Mouse (Mus musculus): ENCODE measurements around the gene Prkca. TPM values are rescaled to one million over a fixed set of nuclear protein-coding genes. Genes with fewer than 3 reads are reported as not detected.

Prkca gene
- polyA plus RNA-seq, 1 experiment from 2014 or later: 7.0 TPM

DNA sequence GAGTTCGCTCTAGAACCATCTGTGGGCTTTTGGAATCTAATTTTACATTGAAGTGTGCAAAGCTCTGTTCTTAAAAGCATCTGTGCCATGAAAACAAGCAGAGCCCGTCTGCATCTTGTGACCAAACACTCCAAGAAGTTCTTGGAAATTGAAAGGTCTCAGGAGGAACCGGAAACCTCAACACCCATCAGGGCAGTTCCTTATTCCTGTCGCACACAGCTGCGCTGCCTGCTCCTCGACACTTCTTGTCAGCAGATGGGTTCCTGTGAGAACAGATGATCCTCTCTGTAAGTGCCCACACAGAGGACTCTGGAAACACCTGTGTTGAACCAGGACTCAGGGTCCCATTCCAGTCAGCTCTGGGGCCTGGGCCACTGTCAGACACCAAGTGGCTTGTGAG is 120.6 kb downstream of the Prkca start:
- H3K27me3 ChIP-seq (ENCODE audit: insufficient read depth, low read length): no peaks in the 10 kb centered on the region
- peaks cover 26% of the 10 kb centered on the region for H3K4me1 ChIP-seq (ENCODE audit: insufficient read depth, low read length)
- H3K4me2 ChIP-seq (replicated peaks; ENCODE audit: low read depth, low read length): no peak overlapping the region
- ATAC-seq (ENCODE audit: low FRiP score, low TSS enrichment): no peak
- no peak overlapping the region for H3K27ac ChIP-seq (ENCODE audit: low read length)
- WGBS: 86% methylated on average over 6 of the region's 6 CpGs
- no peaks in the 10 kb centered on the region for H3K9me3 ChIP-seq (ENCODE audit: low read length)
- no peak overlapping the region for H3K4me3 ChIP-seq (ENCODE audit: low read length)
- H3K9ac ChIP-seq (replicated peaks; ENCODE audit: low read length): 0 out of 2 replicates have a peak overlapping the region, but pooled peaks have one; percentile 8
- H3K36me3 ChIP-seq (ENCODE audit: insufficient read depth, low read length): no peaks in the 10 kb centered on the region

- Histone ChIP-seq H3K4me3 (ENCODE audit: low read length) (no peak overlapping the region), H3K9me3 (ENCODE audit: low read length) (no peaks in the 10 kb centered on the region), H3K27me3 (ENCODE audit: insufficient read depth, low read length) (no peaks in the 10 kb centered on the region), H3K27ac (ENCODE audit: low read length) (no peak overlapping the region), H3K36me3 (ENCODE audit: insufficient read depth, low read length) (no peaks in the 10 kb centered on the region), H3K4me2 (replicated peaks; ENCODE audit: low read depth, low read length) (no peak overlapping the region), H3K4me1 (ENCODE audit: insufficient read depth, low read length) (peaks cover 26% of the 10 kb centered on the region), H3K9ac (replicated peaks; ENCODE audit: low read length) (no peak overlapping the region)
- WGBS: 78% methylated on average over 8 of the region's 8 CpGs
- no peak for ATAC-seq (ENCODE audit: low FRiP score, low TSS enrichment)
Observed at GRCm38 (mm10) chr11:108222616-108223015, 121.1 kb downstream of the Prkca start.

DNA sequence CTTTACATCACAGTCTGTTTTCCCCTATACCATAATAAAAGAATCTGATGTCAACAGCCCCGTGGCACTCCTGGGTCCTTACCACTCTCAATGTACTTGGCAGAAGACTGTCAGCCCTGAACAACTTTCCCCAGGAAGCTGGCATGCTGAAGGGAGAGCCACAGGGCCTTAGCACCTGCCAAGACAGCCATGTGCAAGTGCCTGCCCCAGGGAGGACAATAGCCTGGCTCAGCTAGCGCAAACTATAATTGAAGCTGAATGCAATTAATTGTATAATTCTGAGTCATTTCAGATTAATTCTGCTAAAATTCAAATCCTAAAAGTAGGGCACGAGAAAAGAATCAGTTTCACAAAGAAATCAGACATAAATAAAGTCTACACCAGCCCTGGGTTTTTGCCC is 121.7 kb downstream of the Prkca start:
- Histone ChIP-seq H3K4me1 (ENCODE audit: insufficient read depth, low read length) (peaks cover 29% of the 10 kb centered on the region), H3K4me2 (replicated peaks; ENCODE audit: low read depth, low read length) (no peak overlapping the region), H3K27ac (ENCODE audit: low read length) (no peak overlapping the region), H3K4me3 (ENCODE audit: low read length) (no peak overlapping the region), H3K27me3 (ENCODE audit: insufficient read depth, low read length) (no peaks in the 10 kb centered on the region), H3K9me3 (ENCODE audit: low read length) (no peaks in the 10 kb centered on the region), H3K36me3 (ENCODE audit: insufficient read depth, low read length) (no peaks in the 10 kb centered on the region), H3K9ac (replicated peaks; ENCODE audit: low read length) (no peak overlapping the region)
- ATAC-seq (ENCODE audit: low FRiP score, low TSS enrichment): no peak
- 90% methylated on average over 3 of the region's 3 CpGs for WGBS

DNA sequence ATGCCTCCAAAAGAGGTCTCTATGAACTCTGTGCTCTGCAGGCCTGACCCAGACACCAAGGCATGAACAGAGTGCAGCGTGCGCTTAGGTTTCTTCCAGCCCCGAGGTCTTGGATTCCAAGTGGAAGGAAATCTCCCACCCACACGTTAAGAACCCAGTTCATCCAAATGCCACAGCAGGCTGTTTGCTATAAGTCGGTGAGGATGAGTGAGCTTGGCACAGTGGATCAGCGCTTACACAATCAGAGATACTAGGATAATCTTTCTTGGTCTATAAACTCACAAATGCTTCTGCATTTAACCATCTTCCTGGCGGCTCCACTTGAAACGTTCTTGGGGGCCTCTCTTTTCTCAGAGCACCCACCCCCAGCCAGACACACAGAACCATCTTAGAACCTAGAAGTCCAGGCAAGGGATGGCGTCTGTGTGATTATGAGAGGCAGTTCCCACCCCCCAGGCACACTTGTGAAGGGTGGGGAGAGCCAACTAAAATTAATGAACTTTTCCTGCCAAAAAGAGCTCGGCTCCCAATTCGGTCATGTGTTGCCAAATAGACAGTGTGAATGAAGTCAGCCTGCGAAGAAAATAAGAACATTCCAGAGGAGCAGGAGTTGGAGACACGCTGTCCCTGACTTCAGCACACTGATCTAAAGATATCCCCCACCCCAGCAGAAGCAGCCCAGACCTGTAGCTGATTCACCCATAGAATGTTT is 122.4 kb downstream of the Prkca start:
- Histone ChIP-seq H3K4me1 (ENCODE audit: insufficient read depth, low read length) (peaks cover 36% of the 10 kb centered on the region), H3K27me3 (ENCODE audit: insufficient read depth, low read length) (no peaks in the 10 kb centered on the region), H3K9me3 (ENCODE audit: low read length) (no peaks in the 10 kb centered on the region), H3K36me3 (ENCODE audit: insufficient read depth, low read length) (no peaks in the 10 kb centered on the region), H3K27ac (ENCODE audit: low read length) (no peak overlapping the region), H3K4me3 (ENCODE audit: low read length) (no peak overlapping the region), H3K9ac (replicated peaks; ENCODE audit: low read length) (no peak overlapping the region), H3K4me2 (replicated peaks; ENCODE audit: low read depth, low read length) (no peak overlapping the region)
- ATAC-seq (ENCODE audit: low FRiP score, low TSS enrichment): no peak
- 61% methylated on average over 13 of the region's 13 CpGs for WGBS

DNA sequence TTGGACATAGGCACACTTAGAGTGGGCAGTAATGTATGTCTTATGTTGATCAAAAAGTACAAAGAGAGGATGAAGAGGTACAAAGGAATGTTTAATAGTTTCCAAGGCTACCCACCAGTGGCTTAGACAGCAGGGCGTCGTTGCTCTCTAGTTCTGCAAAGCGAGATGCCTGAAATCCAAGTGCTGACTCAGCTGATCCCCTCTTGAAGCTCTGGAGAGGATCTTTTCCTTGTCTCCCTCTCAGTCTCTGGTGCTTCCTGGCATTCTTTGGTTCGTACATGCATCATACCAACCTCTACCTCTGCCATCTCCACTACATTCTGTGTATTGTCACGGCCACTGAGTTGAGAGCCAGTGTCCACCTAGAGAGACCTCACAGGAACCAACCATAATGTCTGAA is 123.1 kb downstream of the Prkca start:
- no peaks in the 10 kb centered on the region for H3K27me3 ChIP-seq (ENCODE audit: insufficient read depth, low read length)
- H3K36me3 ChIP-seq (ENCODE audit: insufficient read depth, low read length): no peaks in the 10 kb centered on the region
- no peak overlapping the region for H3K9ac ChIP-seq (replicated peaks; ENCODE audit: low read length)
- H3K27ac ChIP-seq (ENCODE audit: low read length): no peak overlapping the region
- H3K4me1 ChIP-seq (ENCODE audit: insufficient read depth, low read length): peaks cover 43% of the 10 kb centered on the region
- no peak overlapping the region for H3K4me2 ChIP-seq (replicated peaks; ENCODE audit: low read depth, low read length)
- ATAC-seq (ENCODE audit: low FRiP score, low TSS enrichment): no peak
- no peaks in the 10 kb centered on the region for H3K9me3 ChIP-seq (ENCODE audit: low read length)
- WGBS: 83% methylated on average over 5 of the region's 5 CpGs
- H3K4me3 ChIP-seq (ENCODE audit: low read length): no peak overlapping the region

GRCm38 (mm10) chr11:108217043-108217442 is 126.7 kb downstream of the Prkca start:
- peak overlapping the region; percentile 58 for H3K27ac ChIP-seq (ENCODE audit: low read length)
- ATAC-seq (ENCODE audit: low FRiP score, low TSS enrichment): peak; percentile 43; the same call in 1 of the 2 replicates

GRCm38 (mm10) chr11:108216064-108216463 is 127.7 kb downstream of the Prkca start:
- Histone ChIP-seq H3K4me3 (ENCODE audit: low read length) (no peak overlapping the region), H3K27me3 (ENCODE audit: insufficient read depth, low read length) (no peaks in the 10 kb centered on the region), H3K27ac (ENCODE audit: low read length) (0 out of 2 replicates have a peak overlapping the region, but pooled peaks have one; percentile 40), H3K4me2 (replicated peaks; ENCODE audit: low read depth, low read length) (no peak overlapping the region), H3K9ac (replicated peaks; ENCODE audit: low read length) (no peak overlapping the region), H3K36me3 (ENCODE audit: insufficient read depth, low read length) (no peaks in the 10 kb centered on the region), H3K4me1 (ENCODE audit: insufficient read depth, low read length) (peaks cover 31% of the 10 kb centered on the region), H3K9me3 (ENCODE audit: low read length) (no peaks in the 10 kb centered on the region)
- WGBS: 71% methylated on average over 7 of the region's 7 CpGs
- no peak for ATAC-seq (ENCODE audit: low FRiP score, low TSS enrichment)

More at GRCm38 (mm10) chr11:108217043-108217442, 126.7 kb downstream of the Prkca start:
- no peaks in the 10 kb centered on the region for H3K27me3 ChIP-seq (ENCODE audit: insufficient read depth, low read length)
- WGBS: 55% methylated on average over 8 of the region's 8 CpGs
- no peaks in the 10 kb centered on the region for H3K36me3 ChIP-seq (ENCODE audit: insufficient read depth, low read length)
- H3K4me2 ChIP-seq (replicated peaks; ENCODE audit: low read depth, low read length): no peak overlapping the region
- H3K4me3 ChIP-seq (ENCODE audit: low read length): no peak overlapping the region
- H3K9ac ChIP-seq (replicated peaks; ENCODE audit: low read length): no peak overlapping the region
- peaks cover 31% of the 10 kb centered on the region for H3K4me1 ChIP-seq (ENCODE audit: insufficient read depth, low read length)
- H3K9me3 ChIP-seq (ENCODE audit: low read length): no peaks in the 10 kb centered on the region

- ATAC-seq (ENCODE audit: low FRiP score, low TSS enrichment): peak; percentile 70; the same call in 1 of the 2 replicates
- no peak overlapping the region for H3K27ac ChIP-seq (ENCODE audit: low read length)
- peaks cover 31% of the 10 kb centered on the region for H3K4me1 ChIP-seq (ENCODE audit: insufficient read depth, low read length)
- H3K9me3 ChIP-seq (ENCODE audit: low read length): no peaks in the 10 kb centered on the region
- no peak overlapping the region for H3K4me2 ChIP-seq (replicated peaks; ENCODE audit: low read depth, low read length)
- H3K9ac ChIP-seq (replicated peaks; ENCODE audit: low read length): no peak overlapping the region
- no peaks in the 10 kb centered on the region for H3K27me3 ChIP-seq (ENCODE audit: insufficient read depth, low read length)
- WGBS: 53% methylated on average over 8 of the region's 8 CpGs
- no peak overlapping the region for H3K4me3 ChIP-seq (ENCODE audit: low read length)
- H3K36me3 ChIP-seq (ENCODE audit: insufficient read depth, low read length): no peaks in the 10 kb centered on the region
Observed at GRCm38 (mm10) chr11:108215466-108215865, 128.3 kb downstream of the Prkca start.

- Histone ChIP-seq H3K9ac (replicated peaks; ENCODE audit: low read length) (no peak overlapping the region), H3K4me1 (ENCODE audit: insufficient read depth, low read length) (peaks cover 31% of the 10 kb centered on the region), H3K27me3 (ENCODE audit: insufficient read depth, low read length) (no peaks in the 10 kb centered on the region), H3K27ac (ENCODE audit: low read length) (no peak overlapping the region), H3K9me3 (ENCODE audit: low read length) (no peaks in the 10 kb centered on the region), H3K36me3 (ENCODE audit: insufficient read depth, low read length) (no peaks in the 10 kb centered on the region), H3K4me3 (ENCODE audit: low read length) (no peak overlapping the region), H3K4me2 (replicated peaks; ENCODE audit: low read depth, low read length) (no peak overlapping the region)
- WGBS: 78% methylated on average over 11 of the region's 11 CpGs
- ATAC-seq (ENCODE audit: low FRiP score, low TSS enrichment): no peak
Observed at GRCm38 (mm10) chr11:108214521-108215223, 129.1 kb downstream of the Prkca start.

- H3K27me3 ChIP-seq (ENCODE audit: insufficient read depth, low read length): no peaks in the 10 kb centered on the region
- WGBS: 94% methylated on average over 10 of the region's 10 CpGs
- no peak overlapping the region for H3K4me2 ChIP-seq (replicated peaks; ENCODE audit: low read depth, low read length)
- H3K27ac ChIP-seq (ENCODE audit: low read length): no peak overlapping the region
- H3K4me3 ChIP-seq (ENCODE audit: low read length): no peak overlapping the region
- no peaks in the 10 kb centered on the region for H3K36me3 ChIP-seq (ENCODE audit: insufficient read depth, low read length)
- no peak for ATAC-seq (ENCODE audit: low FRiP score, low TSS enrichment)
- no peaks in the 10 kb centered on the region for H3K9me3 ChIP-seq (ENCODE audit: low read length)
- H3K4me1 ChIP-seq (ENCODE audit: insufficient read depth, low read length): peaks cover 31% of the 10 kb centered on the region
- H3K9ac ChIP-seq (replicated peaks; ENCODE audit: low read length): no peak overlapping the region
Observed at GRCm38 (mm10) chr11:108213783-108214182, 129.9 kb downstream of the Prkca start.

Measured in kidney, embryonic 16.5 days (tissue).